In genomic region chr13:51906103-51906502, GRCm38 (mm10) we compare ENCODE assay signal across 17 mouse cellular contexts. TPM values are rescaled to one million over a fixed set of nuclear protein-coding genes. Genes with fewer than 3 reads are reported as not detected.
A peak's percentile ranks its signal among the peaks of the same experiment; 100 is the strongest.
DNase-seq lines count a peak whose midpoint lies in the region; ATAC-seq and TF ChIP-seq lines count a peak whose summit lies in the region.
"Had no signal": no experiment of that assay in that cellular context is flagged by ENCODE, and none has a peak within 500 bp of the region (broad histone marks: within the 10 kb centered on the region; RNA-seq: fewer than 3 reads in every experiment).

No protein-coding gene starts in this region.

- no peak for TF ChIP-seq POLR2A in lung, adult 2 months (IDR thresholded peaks at IDR 0.05; ENCODE audit: borderline replicate concordance, extremely low read depth, low read depth, low read length)

- no peak overlapping the region for H3K4me2 ChIP-seq in midbrain, embryonic 11.5 days
- no peak overlapping the region for H3K4me2 ChIP-seq in kidney, embryonic 14.5 days (replicated peaks; ENCODE audit: low read depth, low read length)
- no peak overlapping the region for H3K4me2 ChIP-seq in hindbrain, embryonic 14.5 days (replicated peaks)
- H3K4me2 ChIP-seq: embryonic facial prominence, embryonic 12.5 days; heart, embryonic 13.5 days; limb, embryonic 12.5 days; lung, embryonic 15.5 days; midbrain, embryonic 15.5 days; neural tube, embryonic 12.5 days had no signal

- WGBS in midbrain, embryonic 10.5 days, result 70% methylated on average over 3 of the region's 3 CpGs
- WGBS in midbrain, embryonic 11.5 days, result 89% methylated on average over 3 of the region's 3 CpGs
- WGBS in kidney, embryonic 14.5 days, result 77% methylated on average over 3 of the region's 3 CpGs
- 75% methylated on average over 3 of the region's 3 CpGs for WGBS in lung, adult 2 months
- 75% methylated on average over 3 of the region's 3 CpGs for WGBS in forebrain, embryonic 10.5 days
- 92% methylated on average over 3 of the region's 3 CpGs for WGBS in hindbrain, embryonic 14.5 days

- H3K36me3 ChIP-seq in midbrain, embryonic 10.5 days, result no peaks in the 10 kb centered on the region
- H3K36me3 ChIP-seq in midbrain, embryonic 11.5 days (ENCODE audit: control insufficient read depth, insufficient read depth, low read length), result no peaks in the 10 kb centered on the region
- no peaks in the 10 kb centered on the region for H3K36me3 ChIP-seq in kidney, embryonic 14.5 days (ENCODE audit: control insufficient read depth, insufficient read depth, low read length)
- H3K36me3 ChIP-seq in forebrain, embryonic 10.5 days (replicated peaks), result no peaks in the 10 kb centered on the region
- no peaks in the 10 kb centered on the region for H3K36me3 ChIP-seq in hindbrain, embryonic 14.5 days (replicated peaks; ENCODE audit: control insufficient read depth, insufficient read depth)
- H3K36me3 ChIP-seq: embryonic facial prominence, embryonic 12.5 days; heart, embryonic 13.5 days; limb, embryonic 12.5 days; lung, embryonic 15.5 days; midbrain, embryonic 15.5 days; neural tube, embryonic 12.5 days had no signal

- H3K27me3 ChIP-seq in midbrain, embryonic 10.5 days (ENCODE audit: low read depth, poor library complexity, severe bottlenecking), result peaks cover 85% of the 10 kb centered on the region
- H3K27me3 ChIP-seq in midbrain, embryonic 11.5 days (ENCODE audit: control insufficient read depth, insufficient read depth, low read length), result peaks cover 2% of the 10 kb centered on the region; the same call in 1 of the 2 replicates
- no peaks in the 10 kb centered on the region for H3K27me3 ChIP-seq in kidney, embryonic 14.5 days (ENCODE audit: control insufficient read depth, insufficient read depth, low read length)
- peaks cover 85% of the 10 kb centered on the region for H3K27me3 ChIP-seq in forebrain, embryonic 10.5 days (ENCODE audit: poor library complexity, severe bottlenecking)
- H3K27me3 ChIP-seq in hindbrain, embryonic 14.5 days (ENCODE audit: control insufficient read depth, insufficient read depth, low read length), result no peaks in the 10 kb centered on the region
- H3K27me3 ChIP-seq: limb, embryonic 12.5 days; lung, embryonic 15.5 days had no signal

- H3K9me3 ChIP-seq in midbrain, embryonic 10.5 days (replicated peaks), result no peaks in the 10 kb centered on the region
- H3K9me3 ChIP-seq in midbrain, embryonic 11.5 days (ENCODE audit: control insufficient read depth, low read length), result no peaks in the 10 kb centered on the region
- no peaks in the 10 kb centered on the region for H3K9me3 ChIP-seq in kidney, embryonic 14.5 days (ENCODE audit: control insufficient read depth, low read length)
- no peaks in the 10 kb centered on the region for H3K9me3 ChIP-seq in forebrain, embryonic 10.5 days
- H3K9me3 ChIP-seq in hindbrain, embryonic 14.5 days (ENCODE audit: control insufficient read depth, low read length), result no peaks in the 10 kb centered on the region
- H3K9me3 ChIP-seq: embryonic facial prominence, embryonic 12.5 days; heart, embryonic 13.5 days; limb, embryonic 12.5 days; lung, embryonic 15.5 days; midbrain, embryonic 15.5 days; neural tube, embryonic 12.5 days had no signal

- no peak for ATAC-seq in midbrain, embryonic 11.5 days (ENCODE audit: low FRiP score)
- peak; percentile 43; the same call in 1 of the 2 replicates for ATAC-seq in kidney, embryonic 14.5 days (ENCODE audit: low FRiP score, low TSS enrichment)
- no peak for ATAC-seq in megakaryocyte, adult 5-6 weeks (ENCODE audit: poor library complexity, severe bottlenecking)
- ATAC-seq in hindbrain, embryonic 14.5 days (ENCODE audit: low FRiP score), result no peak
- ATAC-seq: forebrain, embryonic 14.5 days; midbrain, embryonic 15.5 days had no signal

- H3K27ac ChIP-seq in midbrain, embryonic 10.5 days (replicated peaks), result peak overlapping the region; percentile 34; the same call in 1 of the 2 replicates
- H3K27ac ChIP-seq in midbrain, embryonic 11.5 days (ENCODE audit: low read depth, low read length), result no peak overlapping the region
- 0 out of 2 replicates have a peak overlapping the region, but pooled peaks have one; percentile 24 for H3K27ac ChIP-seq in kidney, embryonic 14.5 days (ENCODE audit: low read depth, low read length)
- no peak overlapping the region for H3K27ac ChIP-seq in forebrain, embryonic 10.5 days
- no peak overlapping the region for H3K27ac ChIP-seq in hindbrain, embryonic 14.5 days
- H3K27ac ChIP-seq: embryonic facial prominence, embryonic 12.5 days; heart, embryonic 13.5 days; limb, embryonic 12.5 days; lung, embryonic 15.5 days; midbrain, embryonic 15.5 days; neural tube, embryonic 12.5 days had no signal

- TF ChIP-seq CTCF in lung, adult 2 months (IDR thresholded peaks at IDR 0.05; ENCODE audit: insufficient read depth, low read length), result no peak

- H3K9ac ChIP-seq in midbrain, embryonic 11.5 days (ENCODE audit: low read length), result no peak overlapping the region
- no peak overlapping the region for H3K9ac ChIP-seq in kidney, embryonic 14.5 days (ENCODE audit: low read depth, low read length)
- no peak overlapping the region for H3K9ac ChIP-seq in hindbrain, embryonic 14.5 days
- H3K9ac ChIP-seq: embryonic facial prominence, embryonic 12.5 days; heart, embryonic 13.5 days; limb, embryonic 12.5 days; lung, embryonic 15.5 days; midbrain, embryonic 15.5 days; neural tube, embryonic 12.5 days had no signal

- peaks cover 23% of the 10 kb centered on the region for H3K4me1 ChIP-seq in midbrain, embryonic 10.5 days
- peaks cover 10% of the 10 kb centered on the region for H3K4me1 ChIP-seq in midbrain, embryonic 11.5 days (ENCODE audit: control insufficient read depth, insufficient read depth, low read length)
- peaks cover 12% of the 10 kb centered on the region for H3K4me1 ChIP-seq in kidney, embryonic 14.5 days (ENCODE audit: control insufficient read depth, insufficient read depth, low read length)
- peaks cover 2% of the 10 kb centered on the region for H3K4me1 ChIP-seq in lung, adult 2 months (ENCODE audit: control insufficient read depth, insufficient read depth, low read length)
- H3K4me1 ChIP-seq in forebrain, embryonic 10.5 days, result peaks cover 31% of the 10 kb centered on the region
- peaks cover 20% of the 10 kb centered on the region for H3K4me1 ChIP-seq in hindbrain, embryonic 14.5 days (replicated peaks; ENCODE audit: control insufficient read depth, insufficient read depth, low read length)

- DNase-seq in midbrain, embryonic 10.5 days (ENCODE audit: low spot score), result no peak
- no peak for DNase-seq in midbrain, embryonic 11.5 days (ENCODE audit: low spot score, missing footprints)
- DNase-seq in lung, adult 2 months, result peak; percentile 34
- DNase-seq in forebrain, embryonic 10.5 days (ENCODE audit: extremely low spot score, low spot score), result no peak
- no peak for DNase-seq in hindbrain, embryonic 14.5 days (ENCODE audit: low spot score)
- DNase-seq: adrenal gland, postnatal 25 days; cerebellum, postnatal 25 days; gastrocnemius, postnatal 36 days had no signal

- H3K4me3 ChIP-seq in midbrain, embryonic 10.5 days, result no peak overlapping the region
- no peak overlapping the region for H3K4me3 ChIP-seq in midbrain, embryonic 11.5 days (ENCODE audit: low read depth, low read length)
- no peak overlapping the region for H3K4me3 ChIP-seq in kidney, embryonic 14.5 days (ENCODE audit: low read length)
- no peak overlapping the region for H3K4me3 ChIP-seq in lung, adult 2 months (replicated peaks; ENCODE audit: extremely low read depth, low read depth, low read length)
- H3K4me3 ChIP-seq in forebrain, embryonic 10.5 days, result no peak overlapping the region
- H3K4me3 ChIP-seq in hindbrain, embryonic 14.5 days (replicated peaks; ENCODE audit: low read length), result no peak overlapping the region
- H3K4me3 ChIP-seq: embryonic facial prominence, embryonic 12.5 days; heart, embryonic 13.5 days; limb, embryonic 12.5 days; lung, embryonic 15.5 days; midbrain, embryonic 15.5 days; neural tube, embryonic 12.5 days had no signal

RNA-seq across cellular contexts. Expression of gene Gadd45g, which starts 59.6 kb away (rescaled TPM):
- polyA plus RNA-seq in midbrain, embryonic 10.5 days (2016; fragmentation: Nextera tagmentation; extraction: Ambion mirVana), result 192 and 243 TPM in 2 replicates
- 252 and 256 TPM in 2 replicates for polyA plus RNA-seq in midbrain, embryonic 11.5 days (2014; fragmentation: Nextera tagmentation; extraction: Ambion mirVana)
- polyA plus RNA-seq in kidney, embryonic 14.5 days (2014; fragmentation: Nextera tagmentation; extraction: Ambion mirVana), result 26.6 and 29.0 TPM in 2 replicates
- 43.5 and 60.1 TPM in 2 replicates for polyA plus RNA-seq in lung, adult 2 months (2012; rRNA removed)
- 102 and 107 TPM in 2 replicates for polyA plus RNA-seq in forebrain, embryonic 10.5 days (2016; fragmentation: Nextera tagmentation; extraction: Ambion mirVana)
- 2.6 and 4.4 TPM in 2 replicates for total RNA-seq in megakaryocyte, adult 5-6 weeks (2015)
- total RNA-seq in megakaryocyte, adult 5-6 weeks (2017), result 8.7 and 11.2 TPM in 2 replicates
- polyA plus RNA-seq in hindbrain, embryonic 14.5 days (2014; fragmentation: Nextera tagmentation; extraction: Ambion mirVana), result 38.4 and 43.6 TPM in 2 replicates

Comparison
In these comparisons a context has a peak if more than half of its experiments do, and no peak if none do; other contexts are left out.
1. H3K27ac ChIP-seq: peak in midbrain, embryonic 10.5 days (single experiment) and kidney, embryonic 14.5 days (single experiment); none in midbrain, embryonic 11.5 days (single experiment), forebrain, embryonic 10.5 days (single experiment) and hindbrain, embryonic 14.5 days (single experiment).